Mouse (Mus musculus) liver, embryonic 11.5 days (tissue): ENCODE measurements around the gene Spata9. TPM values are rescaled to one million over a fixed set of nuclear protein-coding genes. Genes with fewer than 3 reads are reported as not detected.

ENCODE experiments used
- ATAC-seq: fragments of 200-750 bp; cut with Nextera tagmentation; replicated peaks from 2 replicates; pipeline ENCODE4 v1.8.0; 2017; ENCODE audit warnings: moderate number of reproducible peaks, mild to moderate bottlenecking, moderate TSS enrichment, moderate library complexity; ENCODE audit not compliant: low FRiP score
- DNase-seq: peaks from one replicate; pipeline ENCODE4 v3.0.0-alpha.2; 2017; ENCODE audit warnings: low spot score
- H3K27ac ChIP-seq: fragments of 300-500 bp; sonication (generic); 2 replicates; pipeline ENCODE4 v1.5.1; 2014; ENCODE audit warnings: mild to moderate bottlenecking, low read depth, low read length, control low read depth
- H3K27me3 ChIP-seq: fragments of 300-500 bp; sonication (generic); replicated peaks from 2 replicates; pipeline ENCODE4 v1.6.1; 2014; ENCODE audit warnings: low read length, mixed read lengths; ENCODE audit not compliant: control insufficient read depth, insufficient read depth
- H3K36me3 ChIP-seq: fragments of 300-500 bp; sonication (generic); 2 replicates; pipeline ENCODE4 v1.6.1; 2014; ENCODE audit warnings: mild to moderate bottlenecking, low read length, moderate library complexity, mixed read lengths; ENCODE audit not compliant: control insufficient read depth, insufficient read depth
- H3K4me1 ChIP-seq: fragments of 300-500 bp; sonication (generic); replicated peaks from 2 replicates; pipeline ENCODE4 v1.6.1; 2014; ENCODE audit warnings: low read length, mixed read lengths; ENCODE audit not compliant: control insufficient read depth, insufficient read depth
- H3K4me2 ChIP-seq: fragments of 300-500 bp; sonication (generic); 2 replicates; pipeline ENCODE4 v1.6.1; 2014; ENCODE audit warnings: mild to moderate bottlenecking, control low read depth, moderate library complexity
- H3K4me3 ChIP-seq: fragments of 300-500 bp; sonication (generic); 2 replicates; pipeline ENCODE4 v1.5.1; 2014; ENCODE audit warnings: low read depth, low read length, control low read depth
- H3K9ac ChIP-seq: fragments of 300-500 bp; sonication (generic); 2 replicates; pipeline ENCODE4 v1.6.1; 2014; ENCODE audit warnings: low read depth, low read length, control low read depth
- H3K9me3 ChIP-seq: fragments of 300-500 bp; sonication (generic); 2 replicates; pipeline ENCODE4 v1.6.1; 2016; ENCODE audit warnings: low read length, inconsistent platforms, mixed read lengths; ENCODE audit not compliant: control insufficient read depth
- WGBS: fragments of 180-500 bp; shearing (Covaris S2); extraction: QIAGEN DNeasy Blood & Tissue Kit; methylation state at CpG from one replicate; pipeline ENCODE4 v1.1.7; 2014; 5-methylcytosine and 5-hydroxymethylcytosine counted together
- polyA plus RNA-seq: library from polyadenylated mRNA; unstranded; fragments of >200 nt; fragmentation: Nextera tagmentation; extraction: Ambion mirVana; gene quantifications from 2 replicates; pipeline ENCODE4 v1.2.1, GENCODE M21; 2014

Spata9 gene
- polyA plus RNA-seq, 1 experiment from 2014 or later = 0.53 TPM

GRCm38 (mm10) chr13:75941518-75942295, 25.2 kb upstream of the Spata9 start:
- Histone ChIP-seq H3K36me3 (0 out of 2 replicates have a peak, but pooled peaks cover 2% of the 10 kb centered on the region), H3K4me2 (no peak overlapping the region; the same call in 1 of the 2 replicates), H3K4me3 (no peak overlapping the region), H3K27ac (no peak overlapping the region), H3K4me1 (no peaks in the 10 kb centered on the region; the same call in none of the 2 replicates), H3K9ac (no peak overlapping the region), H3K9me3 (no peaks in the 10 kb centered on the region), H3K27me3 (0 out of 2 replicates have a peak, but pooled peaks cover 3% of the 10 kb centered on the region)
- DNase-seq (no peak), ATAC-seq (no peak)
- WGBS = 91% methylated on average over 5 of the region's 5 CpGs

- Histone ChIP-seq H3K4me2 (peak overlapping the region; percentile 83), H3K4me3 (peak overlapping the region; percentile 75), H3K36me3 (0 out of 2 replicates have a peak, but pooled peaks cover 2% of the 10 kb centered on the region), H3K27ac (no peak overlapping the region), H3K9me3 (no peaks in the 10 kb centered on the region), H3K4me1 (no peaks in the 10 kb centered on the region; the same call in none of the 2 replicates), H3K27me3 (0 out of 2 replicates have a peak, but pooled peaks cover 3% of the 10 kb centered on the region), H3K9ac (peak overlapping the region; percentile 88)
- 0 out of 2 replicates have a peak, but pooled peaks have one; percentile 11 for ATAC-seq
- no peak for DNase-seq
- WGBS = 3% methylated on average over 6 of the region's 6 CpGs
Observed at GRCm38 (mm10) chr13:75942731-75943130, 24.2 kb upstream of the Spata9 start.

GRCm38 (mm10) chr13:75943189-75944043, 23.5 kb upstream of the Spata9 start, which contains the start of gene Rhobtb3:
Gene Rhobtb3 (minus strand): TSS chr13:75943925.
- no peaks in the 10 kb centered on the region; the same call in none of the 2 replicates for H3K4me1 ChIP-seq
- H3K27me3 ChIP-seq = 0 out of 2 replicates have a peak, but pooled peaks cover 3% of the 10 kb centered on the region
- no peaks in the 10 kb centered on the region for H3K36me3 ChIP-seq
- peak within 1 kb of the TSS; percentile 75 for H3K4me3 ChIP-seq
- peak within 1 kb of the TSS; percentile 83 for H3K4me2 ChIP-seq
- under 1% methylated on average over 106 of the region's 110 CpGs for WGBS
- ATAC-seq = peak; percentile 82
- peak within 1 kb of the TSS; percentile 81 for H3K27ac ChIP-seq
- DNase-seq = peak; percentile 89
- peak within 1 kb of the TSS; percentile 88 for H3K9ac ChIP-seq
- no peaks in the 10 kb centered on the region for H3K9me3 ChIP-seq

DNA sequence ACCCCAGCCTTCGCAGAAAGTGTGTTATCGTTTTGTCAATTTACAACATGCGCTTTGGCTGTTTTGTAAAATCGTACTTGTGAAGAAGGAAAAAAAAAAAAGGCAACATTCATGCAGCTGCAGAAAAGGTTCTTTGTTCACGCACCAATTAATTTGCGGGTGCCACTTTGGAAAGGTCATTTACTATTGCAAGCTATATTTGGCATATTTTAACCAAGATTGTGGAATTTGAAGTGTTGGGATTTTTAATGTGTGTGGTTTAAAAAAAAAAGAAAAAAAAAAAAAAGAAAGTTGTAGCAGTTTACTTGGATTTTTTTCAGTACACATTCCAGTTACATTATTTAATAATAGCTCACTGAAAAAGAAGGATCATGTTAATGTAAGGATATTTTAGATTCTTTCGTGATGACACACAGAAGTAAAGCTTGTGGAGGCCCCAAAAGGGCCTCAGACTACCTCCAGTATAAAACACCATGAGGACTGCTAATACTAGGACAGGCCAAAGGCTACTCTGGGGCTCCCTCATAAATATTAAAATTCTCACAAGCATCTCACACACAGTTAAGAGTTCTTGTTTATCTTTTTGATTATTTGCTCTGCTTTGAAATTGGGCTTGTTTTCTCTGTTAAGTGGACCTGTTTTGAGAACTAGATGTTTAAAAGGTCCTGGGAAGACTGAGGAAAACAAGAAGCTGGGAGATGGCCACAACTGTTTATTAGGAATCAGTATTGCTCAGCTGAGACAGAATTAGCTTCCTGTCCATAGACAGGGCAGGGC, 22.7 kb upstream of the Spata9 start:
- H3K9me3 ChIP-seq = no peaks in the 10 kb centered on the region
- ATAC-seq = no peak
- peak overlapping the region; percentile 75 for H3K4me3 ChIP-seq
- H3K36me3 ChIP-seq = no peaks in the 10 kb centered on the region
- peak overlapping the region; percentile 83 for H3K4me2 ChIP-seq
- peak overlapping the region; percentile 88 for H3K9ac ChIP-seq
- DNase-seq = no peak
- no peaks in the 10 kb centered on the region; the same call in none of the 2 replicates for H3K4me1 ChIP-seq
- 0 out of 2 replicates have a peak, but pooled peaks cover 3% of the 10 kb centered on the region for H3K27me3 ChIP-seq
- peak overlapping the region; percentile 81 for H3K27ac ChIP-seq
- WGBS = 8% methylated on average over 7 of the region's 7 CpGs

GRCm38 (mm10) chr13:75950295-75950694, 16.7 kb upstream of the Spata9 start:
- H3K27ac ChIP-seq = no peak overlapping the region

GRCm38 (mm10) chr13:75955357-75955992, 11.5 kb upstream of the Spata9 start:
- ATAC-seq = no peak; the same call in 1 of the 2 replicates
- Histone ChIP-seq H3K9ac (no peak overlapping the region), H3K27me3 (no peaks in the 10 kb centered on the region), H3K4me2 (no peak overlapping the region), H3K36me3 (no peaks in the 10 kb centered on the region), H3K9me3 (no peaks in the 10 kb centered on the region), H3K4me3 (no peak overlapping the region), H3K4me1 (no peaks in the 10 kb centered on the region), H3K27ac (no peak overlapping the region)
- DNase-seq = no peak

More at GRCm38 (mm10) chr13:75950295-75950694, 16.7 kb upstream of the Spata9 start:
- Histone ChIP-seq H3K4me2 (no peak overlapping the region), H3K9ac (no peak overlapping the region), H3K27me3 (no peaks in the 10 kb centered on the region), H3K9me3 (no peaks in the 10 kb centered on the region), H3K36me3 (no peaks in the 10 kb centered on the region), H3K4me1 (no peaks in the 10 kb centered on the region), H3K4me3 (no peak overlapping the region)
- ATAC-seq = 0 out of 2 replicates have a peak, but pooled peaks have one; percentile 39
- DNase-seq = no peak
- 64% methylated on average over 1 of the region's 1 CpGs for WGBS

DNA sequence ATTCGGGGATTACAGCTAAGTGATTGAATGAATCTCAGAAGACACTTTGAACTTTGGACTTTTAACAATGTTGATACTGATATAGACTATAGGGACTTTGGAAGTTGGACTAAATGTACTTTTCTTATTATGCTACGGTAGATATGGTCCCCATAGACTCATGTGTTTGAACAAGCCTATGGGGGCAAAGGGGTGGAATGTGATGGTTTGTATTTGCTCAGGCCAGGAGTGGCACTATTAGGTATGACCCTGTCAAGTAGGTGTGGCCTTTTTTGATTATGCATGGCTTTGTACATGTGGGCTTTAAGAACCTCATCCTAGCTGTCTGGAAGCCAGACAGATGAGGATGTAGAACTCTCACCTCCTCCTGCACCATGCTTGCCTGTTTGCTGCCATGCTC, 7.5 kb downstream of the Spata9 start:
- Histone ChIP-seq H3K9me3 (no peaks in the 10 kb centered on the region), H3K4me2 (no peak overlapping the region), H3K27ac (no peak overlapping the region), H3K4me1 (no peaks in the 10 kb centered on the region), H3K36me3 (no peaks in the 10 kb centered on the region), H3K4me3 (no peak overlapping the region), H3K9ac (no peak overlapping the region), H3K27me3 (no peaks in the 10 kb centered on the region)
- no peak for DNase-seq
- ATAC-seq = no peak
- 69% methylated on average over 2 of the region's 2 CpGs for WGBS
